Mouse (Mus musculus) liver, embryonic 14.5 days (tissue): ENCODE measurements around the gene Ing4.

Experiments
- CTCF ChIP-seq: IDR thresholded peaks from 2 replicates; pipeline ENCODE4 v1.5.1; 2016; ENCODE audit warnings: antibody characterized with exemption, low read depth, control low read depth
- EP300 ChIP-seq: IDR thresholded peaks from 2 replicates; pipeline ENCODE4 v1.6.1; 2016; ENCODE audit warnings: antibody characterized with exemption, low read depth

- TF ChIP-seq CTCF (no peak), EP300 (no peak)
Observed at GRCm38 (mm10) chr6:125071896-125072279, 32.3 kb downstream of the Ing4 start.
